Mouse (Mus musculus): ENCODE results near the gene Mta3. TPM values are rescaled to one million over a fixed set of nuclear protein-coding genes. Genes with fewer than 3 reads are reported as not detected.
A peak's percentile ranks its signal among the peaks of the same experiment; 100 is the strongest.

The Mta3 gene
- polyA plus RNA-seq, 1 experiment from 2014 or later = 44.2 TPM

DNA sequence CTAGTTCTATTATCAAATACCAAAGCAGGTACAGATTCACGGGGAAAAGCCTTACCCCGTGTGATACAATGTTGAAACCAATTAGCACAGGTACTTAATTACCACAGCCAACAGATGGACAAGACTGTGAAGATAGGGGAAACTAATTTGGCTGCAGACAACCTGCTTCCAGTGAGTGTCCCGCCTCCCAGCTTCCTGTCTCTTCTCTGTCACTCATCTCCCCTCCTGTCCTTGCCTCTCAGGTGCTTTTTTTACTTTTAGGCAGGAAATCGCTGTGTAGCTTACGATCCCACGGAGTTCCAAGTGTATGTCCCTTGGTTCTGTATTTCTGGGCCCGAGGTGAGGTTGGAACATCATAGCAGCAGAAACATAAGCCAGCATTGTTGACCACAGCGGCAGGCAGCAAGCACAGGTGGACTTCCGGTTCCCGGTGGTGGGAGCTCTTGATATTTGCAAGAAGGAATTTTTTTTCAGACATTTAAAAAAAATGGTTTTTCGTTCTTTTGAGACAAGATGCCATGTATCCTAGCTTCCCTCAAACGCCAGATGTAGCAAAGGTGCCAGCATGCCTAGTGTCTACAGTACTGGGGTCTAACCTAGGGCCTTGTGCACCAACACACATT is 102.6 kb downstream of the Mta3 start:
- no peaks in the 10 kb centered on the region for H3K27me3 ChIP-seq (ENCODE audit: control insufficient read depth, insufficient read depth, low read length)
- H3K27ac ChIP-seq (replicated peaks) = no peak overlapping the region
- ATAC-seq (ENCODE audit: low FRiP score, low TSS enrichment) = no peak
- TF ChIP-seq EP300 (optimal IDR thresholded peaks at IDR 0.05) (no peak), CTCF (IDR thresholded peaks at IDR 0.05; ENCODE audit: low read depth) (no peak)
- H3K9me3 ChIP-seq (ENCODE audit: control insufficient read depth, low read length) = no peaks in the 10 kb centered on the region
- H3K4me1 ChIP-seq (replicated peaks; ENCODE audit: control insufficient read depth, insufficient read depth) = no peaks in the 10 kb centered on the region
- DNase-seq (ENCODE audit: low spot score) = no peak
- no peak overlapping the region for H3K4me3 ChIP-seq (ENCODE audit: low read depth, low read length)
- no peak overlapping the region for H3K9ac ChIP-seq (ENCODE audit: low read length)
- no peak overlapping the region for H3K4me2 ChIP-seq (replicated peaks; ENCODE audit: low read depth)
- H3K36me3 ChIP-seq (ENCODE audit: control insufficient read depth, insufficient read depth, low read length) = peaks cover 14% of the 10 kb centered on the region; the same call in 1 of the 2 replicates
- WGBS = 90% methylated on average over 12 of the region's 12 CpGs

DNA sequence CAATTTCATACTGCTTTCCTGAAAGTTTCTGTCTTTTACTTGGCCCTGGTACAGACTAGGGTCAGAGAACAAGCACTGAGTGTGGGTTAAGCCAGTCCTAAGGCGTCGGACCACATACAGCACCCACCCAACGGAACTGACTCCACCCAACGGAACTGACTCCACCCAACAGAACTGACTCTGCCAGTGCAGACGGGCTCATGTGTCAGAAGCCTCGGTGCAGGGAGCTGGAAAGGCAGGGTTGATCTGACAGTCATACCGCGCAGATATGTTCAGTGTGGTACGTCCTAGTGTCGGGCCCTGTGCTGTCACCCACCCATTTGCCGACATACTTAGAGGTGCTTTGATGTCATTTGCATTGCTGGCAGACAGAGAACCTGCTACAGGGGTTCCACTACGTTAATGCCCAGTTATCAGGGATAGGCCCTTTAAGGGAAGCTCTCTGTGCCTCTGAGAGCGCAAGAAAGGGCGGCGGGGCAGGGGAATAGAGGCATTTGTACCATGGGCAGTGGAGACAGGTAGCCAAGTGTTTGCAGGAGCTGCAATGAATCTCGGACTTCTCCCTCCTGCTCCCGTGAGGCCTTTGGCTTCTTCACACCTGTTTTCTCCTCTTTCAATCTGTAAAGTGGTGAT is 103.3 kb downstream of the Mta3 start:
- peak; percentile 31; the same call in 1 of the 2 replicates for ATAC-seq (ENCODE audit: low FRiP score, low TSS enrichment)

DNA sequence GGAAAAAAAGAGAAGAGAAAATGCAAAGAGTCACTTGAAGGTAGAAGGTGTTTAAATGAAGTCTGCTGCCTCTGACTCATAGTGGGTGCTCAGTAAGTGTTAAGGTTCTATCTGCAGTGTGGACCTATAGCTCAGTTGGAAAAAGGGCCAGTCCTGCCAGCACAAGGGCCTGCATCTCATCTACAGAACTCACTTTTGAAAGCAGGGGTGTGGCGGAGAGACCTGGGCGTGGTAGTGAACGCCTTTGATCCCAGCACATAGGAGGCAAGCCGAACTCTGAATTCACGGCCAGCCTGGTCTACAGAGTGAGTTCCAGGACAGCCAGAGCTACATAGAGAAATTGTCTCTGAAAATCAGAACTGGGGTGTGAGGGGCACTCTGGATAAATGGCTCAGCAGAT is 104.3 kb downstream of the Mta3 start:
- H3K4me2 ChIP-seq (replicated peaks; ENCODE audit: low read depth) = no peak overlapping the region
- DNase-seq (ENCODE audit: low spot score) = no peak
- H3K9me3 ChIP-seq (ENCODE audit: control insufficient read depth, low read length) = no peaks in the 10 kb centered on the region
- no peaks in the 10 kb centered on the region for H3K4me1 ChIP-seq (replicated peaks; ENCODE audit: control insufficient read depth, insufficient read depth)
- TF ChIP-seq EP300 (optimal IDR thresholded peaks at IDR 0.05) = no peak
- H3K9ac ChIP-seq (ENCODE audit: low read length) = no peak overlapping the region
- H3K27ac ChIP-seq (replicated peaks) = no peak overlapping the region
- H3K36me3 ChIP-seq (ENCODE audit: control insufficient read depth, insufficient read depth, low read length) = peaks cover 7% of the 10 kb centered on the region; the same call in 1 of the 2 replicates
- no peak for ATAC-seq (ENCODE audit: low FRiP score, low TSS enrichment)
- H3K27me3 ChIP-seq (ENCODE audit: control insufficient read depth, insufficient read depth, low read length) = no peaks in the 10 kb centered on the region
- whole genome bisulfite sequencing = 75% methylated on average over 5 of the region's 5 CpGs
- no peak overlapping the region for H3K4me3 ChIP-seq (ENCODE audit: low read depth, low read length)

More for the DNA sequence above, 103.3 kb downstream of the Mta3 start:
- TF ChIP-seq EP300 (optimal IDR thresholded peaks at IDR 0.05) = no peak
- Histone ChIP-seq H3K9me3 (ENCODE audit: control insufficient read depth, low read length) (no peaks in the 10 kb centered on the region), H3K36me3 (ENCODE audit: control insufficient read depth, insufficient read depth, low read length) (peaks cover 10% of the 10 kb centered on the region; the same call in 1 of the 2 replicates), H3K4me3 (ENCODE audit: low read depth, low read length) (no peak overlapping the region), H3K4me2 (replicated peaks; ENCODE audit: low read depth) (no peak overlapping the region), H3K4me1 (replicated peaks; ENCODE audit: control insufficient read depth, insufficient read depth) (no peaks in the 10 kb centered on the region), H3K9ac (ENCODE audit: low read length) (no peak overlapping the region), H3K27me3 (ENCODE audit: control insufficient read depth, insufficient read depth, low read length) (no peaks in the 10 kb centered on the region), H3K27ac (replicated peaks) (no peak overlapping the region)
- DNase-seq (ENCODE audit: low spot score) = no peak
- 78% methylated on average over 17 of the region's 17 CpGs for WGBS

DNA sequence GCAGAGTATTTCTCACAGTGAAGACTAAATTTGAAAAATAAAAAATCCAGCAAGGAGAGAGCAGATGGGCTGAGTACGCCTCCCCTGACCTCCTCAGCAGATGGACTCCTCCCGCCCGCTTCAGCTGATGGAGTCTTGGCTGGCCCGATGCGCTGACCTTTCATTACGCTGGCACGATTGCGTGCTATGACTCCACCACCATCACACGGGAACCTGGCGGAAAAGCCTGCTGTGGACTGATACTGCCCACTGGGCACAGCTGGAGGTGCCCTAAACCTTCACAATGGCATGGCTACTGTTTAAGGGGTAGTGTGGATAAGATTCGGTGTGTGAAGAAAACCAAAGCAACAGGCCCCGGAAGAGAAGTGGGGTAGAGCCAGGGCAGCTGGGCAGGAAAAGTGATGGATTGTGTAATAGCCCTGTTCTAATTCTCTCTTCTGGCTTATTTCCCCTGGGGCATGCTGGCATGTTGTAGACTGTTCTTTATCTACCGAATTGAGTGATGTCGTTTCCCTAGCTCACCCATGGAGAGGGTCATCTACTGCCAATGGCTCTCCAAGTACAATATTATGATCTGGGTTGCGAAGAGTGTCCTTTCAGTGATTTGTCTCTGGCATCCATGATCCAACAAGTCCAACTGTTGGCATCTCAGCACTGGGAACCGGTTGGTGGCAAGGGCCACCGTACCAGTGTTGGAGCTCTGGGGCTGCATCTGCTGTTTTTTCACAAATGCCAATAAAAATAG is 106.4 kb downstream of the Mta3 start:
- Histone ChIP-seq H3K4me1 (replicated peaks; ENCODE audit: control insufficient read depth, insufficient read depth) (no peaks in the 10 kb centered on the region), H3K4me2 (replicated peaks; ENCODE audit: low read depth) (no peak overlapping the region), H3K36me3 (ENCODE audit: control insufficient read depth, insufficient read depth, low read length) (peaks cover 6% of the 10 kb centered on the region; the same call in 1 of the 2 replicates), H3K27ac (replicated peaks) (no peak overlapping the region), H3K9ac (ENCODE audit: low read length) (no peak overlapping the region), H3K4me3 (ENCODE audit: low read depth, low read length) (no peak overlapping the region), H3K9me3 (ENCODE audit: control insufficient read depth, low read length) (no peaks in the 10 kb centered on the region), H3K27me3 (ENCODE audit: control insufficient read depth, insufficient read depth, low read length) (no peaks in the 10 kb centered on the region)
- DNase-seq (ENCODE audit: low spot score) (no peak), ATAC-seq (ENCODE audit: low FRiP score, low TSS enrichment) (no peak)
- WGBS = 93% methylated on average over 17 of the region's 17 CpGs
- TF ChIP-seq EP300 (optimal IDR thresholded peaks at IDR 0.05) (no peak), CTCF (IDR thresholded peaks at IDR 0.05; ENCODE audit: low read depth) (no peak)

DNA sequence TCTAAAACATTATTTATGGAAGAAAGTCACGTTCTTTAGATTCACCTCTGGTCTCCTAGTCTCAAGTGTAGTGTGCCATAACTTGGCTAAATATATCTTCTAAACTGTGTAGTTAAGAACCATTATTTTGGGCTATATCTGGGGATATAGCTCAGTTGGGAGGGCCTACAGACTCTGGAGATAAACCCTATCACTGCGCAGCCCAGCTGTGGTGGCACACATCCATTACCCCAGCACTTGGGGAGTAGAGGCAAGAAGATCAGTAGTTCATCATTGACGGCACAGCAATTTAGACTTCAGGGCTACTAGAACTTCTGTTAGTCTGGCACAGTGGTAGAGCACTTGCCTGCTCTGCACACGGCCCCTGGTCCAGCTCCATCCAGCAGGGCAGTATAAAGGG is 107.1 kb downstream of the Mta3 start:
- no peak overlapping the region for H3K9ac ChIP-seq (ENCODE audit: low read length)
- no peak overlapping the region for H3K27ac ChIP-seq (replicated peaks)
- H3K4me2 ChIP-seq (replicated peaks; ENCODE audit: low read depth) = no peak overlapping the region
- DNase-seq (ENCODE audit: low spot score) (no peak), ATAC-seq (ENCODE audit: low FRiP score, low TSS enrichment) (no peak)
- TF ChIP-seq CTCF (IDR thresholded peaks at IDR 0.05; ENCODE audit: low read depth) (no peak), EP300 (optimal IDR thresholded peaks at IDR 0.05) (no peak)
- H3K36me3 ChIP-seq (ENCODE audit: control insufficient read depth, insufficient read depth, low read length) = peaks cover 6% of the 10 kb centered on the region; the same call in 1 of the 2 replicates
- no peaks in the 10 kb centered on the region for H3K4me1 ChIP-seq (replicated peaks; ENCODE audit: control insufficient read depth, insufficient read depth)
- no peak overlapping the region for H3K4me3 ChIP-seq (ENCODE audit: low read depth, low read length)
- 93% methylated on average over 4 of the region's 4 CpGs for WGBS
- H3K27me3 ChIP-seq (ENCODE audit: control insufficient read depth, insufficient read depth, low read length) = no peaks in the 10 kb centered on the region
- no peaks in the 10 kb centered on the region for H3K9me3 ChIP-seq (ENCODE audit: control insufficient read depth, low read length)

DNA sequence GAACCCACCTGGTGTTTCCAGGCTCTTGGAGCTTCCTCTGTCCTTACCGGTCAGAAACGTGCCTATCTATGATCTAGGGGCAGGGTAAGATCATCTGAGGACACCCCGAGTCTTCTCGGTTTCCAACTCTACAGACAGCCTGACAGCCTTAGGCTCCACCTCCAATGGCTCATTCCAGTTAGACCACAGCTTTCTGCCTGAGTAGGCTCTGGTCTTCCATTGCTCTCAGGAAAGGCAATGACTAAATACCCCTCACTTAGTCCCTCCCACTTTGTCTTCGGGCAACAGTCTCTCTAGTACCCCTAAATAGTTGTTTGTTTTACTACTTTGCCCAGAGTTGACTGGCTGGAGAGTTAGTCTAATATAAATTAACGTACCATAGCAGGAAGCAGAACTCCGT is 111.0 kb downstream of the Mta3 start:
- no peak for TF ChIP-seq CTCF (IDR thresholded peaks at IDR 0.05; ENCODE audit: low read depth)
- TF ChIP-seq EP300 (optimal IDR thresholded peaks at IDR 0.05) = no peak
- ATAC-seq (ENCODE audit: low FRiP score, low TSS enrichment) = no peak
- Histone ChIP-seq H3K9ac (ENCODE audit: low read length) (no peak overlapping the region), H3K4me1 (replicated peaks; ENCODE audit: control insufficient read depth, insufficient read depth) (no peaks in the 10 kb centered on the region), H3K9me3 (ENCODE audit: control insufficient read depth, low read length) (no peaks in the 10 kb centered on the region), H3K4me2 (replicated peaks; ENCODE audit: low read depth) (no peak overlapping the region), H3K27me3 (ENCODE audit: control insufficient read depth, insufficient read depth, low read length) (no peaks in the 10 kb centered on the region), H3K27ac (replicated peaks) (no peak overlapping the region), H3K4me3 (ENCODE audit: low read depth, low read length) (no peak overlapping the region), H3K36me3 (ENCODE audit: control insufficient read depth, insufficient read depth, low read length) (peaks cover 4% of the 10 kb centered on the region; the same call in 1 of the 2 replicates)
- no peak for DNase-seq (ENCODE audit: low spot score)
- 76% methylated on average over 7 of the region's 7 CpGs for WGBS

Measured in stomach, postnatal 0 days (tissue).